Mouse (Mus musculus): ENCODE measurements around the gene Larp6.

Gene Larp6

GRCm38 (mm10) chr9:60759436-60760007 lies 46.7 kb downstream of the Larp6 start:
- DNase-seq (ENCODE audit: low read depth): no peak

GRCm38 (mm10) chr9:60765181-60765580 lies 52.4 kb downstream of the Larp6 start:
- no peak for DNase-seq (ENCODE audit: low read depth)

GRCm38 (mm10) chr9:60768393-60768792 lies 55.6 kb downstream of the Larp6 start:
- no peak for DNase-seq (ENCODE audit: low read depth)

GRCm38 (mm10) chr9:60769711-60770111 lies 56.9 kb downstream of the Larp6 start:
- no peak for DNase-seq (ENCODE audit: low read depth)

- no peak for DNase-seq (ENCODE audit: low read depth)
Measured at GRCm38 (mm10) chr9:60773713-60774112, 60.9 kb downstream of the Larp6 start.

- DNase-seq (ENCODE audit: low read depth): no peak
Measured at GRCm38 (mm10) chr9:60776899-60777298, 64.1 kb downstream of the Larp6 start.

- DNase-seq (ENCODE audit: low read depth): no peak
Measured at GRCm38 (mm10) chr9:60782057-60782789, 69.4 kb downstream of the Larp6 start.

GRCm38 (mm10) chr9:60785069-60785468 lies 72.3 kb downstream of the Larp6 start:
- DNase-seq (ENCODE audit: low read depth): no peak

GRCm38 (mm10) chr9:60787517-60788110 lies 74.8 kb downstream of the Larp6 start:
- DNase-seq (ENCODE audit: low read depth): no peak
